Mouse (Mus musculus) embryonic facial prominence, embryonic 13.5 days (tissue): ENCODE measurements around the gene Ctf2. TPM values are rescaled to one million over a fixed set of nuclear protein-coding genes. Genes with fewer than 3 reads are reported as not detected.
"Not testable (repeated sequence)": the region's sequence is repeated elsewhere in the genome, so short reads cannot be mapped to it uniquely, and the experiment has no call there.

Source experiments
- ATAC-seq: fragments of 200-750 bp; cut with Nextera tagmentation; 2 replicates; pipeline ENCODE4 v1.8.0; 2017; ENCODE audit warnings: low read depth; ENCODE audit not compliant: insufficient number of reproducible peaks, insufficient read depth, low FRiP score, low TSS enrichment
- H3K27ac ChIP-seq: fragments of 300-500 bp; sonication (generic); 2 replicates; pipeline ENCODE4 v1.5.1; 2015; ENCODE audit warnings: moderate library complexity, mild to moderate bottlenecking, inconsistent platforms
- H3K27me3 ChIP-seq: fragments of 300-500 bp; sonication (generic); 2 replicates; pipeline ENCODE4 v1.6.1; 2015; ENCODE audit warnings: mild to moderate bottlenecking, inconsistent platforms
- H3K36me3 ChIP-seq: fragments of 300-500 bp; sonication (generic); 2 replicates; pipeline ENCODE4 v1.6.1; 2015; ENCODE audit warnings: mild to moderate bottlenecking, inconsistent platforms
- H3K4me1 ChIP-seq: fragments of 300-500 bp; sonication (generic); 2 replicates; pipeline ENCODE4 v1.6.1; 2015; ENCODE audit warnings: inconsistent platforms
- H3K4me2 ChIP-seq: fragments of 300-500 bp; sonication (generic); 2 replicates; pipeline ENCODE4 v1.6.1; 2015; ENCODE audit warnings: moderate library complexity, mild to moderate bottlenecking, inconsistent platforms
- H3K4me3 ChIP-seq: fragments of 300-500 bp; sonication (generic); 2 replicates; pipeline ENCODE4 v1.5.1; 2015; ENCODE audit warnings: mild to moderate bottlenecking, inconsistent platforms
- H3K9ac ChIP-seq: fragments of 300-500 bp; sonication (generic); 2 replicates; pipeline ENCODE4 v1.6.1; 2015; ENCODE audit warnings: mild to moderate bottlenecking, inconsistent platforms
- H3K9me3 ChIP-seq: fragments of 300-500 bp; sonication (generic); 2 replicates; pipeline ENCODE4 v1.6.1; 2016; ENCODE audit warnings: inconsistent platforms
- WGBS: fragments of 180-500 bp; shearing (Covaris S2); methylation state at CpG from one replicate; pipeline ENCODE4 v1.1.7; 2015; ENCODE audit warnings: mixed read lengths; 5-methylcytosine and 5-hydroxymethylcytosine counted together
- polyA plus RNA-seq: library from polyadenylated mRNA; unstranded; fragments of >200 nt; fragmentation: Nextera tagmentation; extraction: Ambion mirVana; gene quantifications from 2 replicates; pipeline ENCODE4 v1.2.1, GENCODE M21; 2015

Gene Ctf2
- polyA plus RNA-seq, 1 experiment from 2014 or later, result 0.60 TPM

DNA sequence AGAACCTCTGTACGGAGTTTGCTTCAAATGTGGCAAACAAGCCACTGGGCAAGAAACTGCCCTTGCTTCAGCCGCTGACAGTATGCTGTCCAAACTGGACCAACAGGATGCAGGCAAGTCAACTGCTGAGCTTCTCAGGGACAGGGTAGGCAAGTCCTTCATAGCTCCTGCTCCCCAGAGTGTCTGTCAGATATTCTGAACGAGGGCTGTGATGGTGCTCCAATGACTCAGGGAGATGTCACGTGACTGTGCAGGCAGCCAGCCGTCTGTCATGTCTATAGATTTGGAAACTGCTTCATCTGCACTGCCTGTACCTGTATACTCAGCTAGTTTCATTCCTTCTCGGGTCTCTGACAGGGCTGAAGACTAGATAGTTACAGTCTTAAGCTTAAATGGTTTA, 33.0 kb downstream of the Ctf2 start:
- Histone ChIP-seq H3K9me3 (no peaks in the 10 kb centered on the region), H3K4me1 (no peaks in the 10 kb centered on the region), H3K9ac (no peak overlapping the region), H3K4me2 (no peak overlapping the region), H3K27me3 (no peaks in the 10 kb centered on the region), H3K36me3 (peaks cover 61% of the 10 kb centered on the region), H3K4me3 (no peak overlapping the region), H3K27ac (no peak overlapping the region)
- 76% methylated on average over 6 of the region's 6 CpGs for WGBS
- ATAC-seq, result no peak

DNA sequence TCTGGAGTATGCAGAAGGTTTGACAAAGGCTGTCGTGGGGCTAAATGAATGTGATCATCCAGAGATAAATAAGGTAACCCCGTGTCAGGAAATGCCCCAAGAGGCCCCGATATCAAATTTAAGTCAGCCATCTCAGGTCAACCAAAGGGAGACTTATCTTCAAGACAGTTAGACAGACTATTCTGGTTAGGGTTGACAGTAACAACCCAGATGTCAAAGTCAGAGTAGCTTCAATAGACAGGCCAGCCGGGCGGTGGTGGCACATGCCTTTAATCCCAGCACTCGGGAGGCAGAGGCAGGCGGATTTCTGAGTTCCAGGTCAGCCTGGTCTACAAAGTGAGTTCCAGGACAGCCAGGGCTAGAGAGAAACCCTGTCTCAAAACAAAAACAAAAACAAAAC, 38.2 kb downstream of the Ctf2 start:
- not testable (repeated sequence) for H3K9ac ChIP-seq, H3K4me3 ChIP-seq, H3K27me3 ChIP-seq, ATAC-seq, H3K4me2 ChIP-seq, H3K27ac ChIP-seq, H3K9me3 ChIP-seq
- Histone ChIP-seq H3K36me3 (peaks cover 24% of the 10 kb centered on the region), H3K4me1 (peaks cover 16% of the 10 kb centered on the region)
- WGBS, result 86% methylated on average over 7 of the region's 7 CpGs

DNA sequence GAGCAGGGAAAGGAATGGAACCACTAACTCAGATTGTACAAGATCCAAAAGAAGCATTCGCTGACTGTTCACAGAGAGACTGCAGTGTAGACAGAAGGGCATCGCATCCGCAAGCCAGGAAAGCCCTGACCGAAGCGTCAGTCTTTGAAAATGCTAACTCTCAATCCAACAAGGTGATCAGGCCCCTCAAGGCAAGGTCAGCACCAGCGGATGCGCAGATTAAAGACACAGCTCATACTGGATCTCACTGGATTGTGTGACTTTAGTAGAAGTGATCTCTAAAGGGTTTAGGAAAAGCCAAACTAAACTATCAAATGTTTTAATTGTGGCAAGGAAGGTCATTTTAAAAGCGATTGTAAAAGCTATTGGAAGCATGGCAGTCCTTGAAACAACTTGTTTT, 38.7 kb downstream of the Ctf2 start:
- peaks cover 16% of the 10 kb centered on the region for H3K4me1 ChIP-seq
- H3K9me3 ChIP-seq, result no peaks in the 10 kb centered on the region
- no peak overlapping the region for H3K4me2 ChIP-seq
- ATAC-seq, result no peak
- H3K27me3 ChIP-seq, result no peaks in the 10 kb centered on the region
- H3K4me3 ChIP-seq, result no peak overlapping the region
- H3K9ac ChIP-seq, result no peak overlapping the region
- WGBS, result 89% methylated on average over 8 of the region's 8 CpGs
- H3K36me3 ChIP-seq, result peaks cover 24% of the 10 kb centered on the region
- H3K27ac ChIP-seq, result no peak overlapping the region

DNA sequence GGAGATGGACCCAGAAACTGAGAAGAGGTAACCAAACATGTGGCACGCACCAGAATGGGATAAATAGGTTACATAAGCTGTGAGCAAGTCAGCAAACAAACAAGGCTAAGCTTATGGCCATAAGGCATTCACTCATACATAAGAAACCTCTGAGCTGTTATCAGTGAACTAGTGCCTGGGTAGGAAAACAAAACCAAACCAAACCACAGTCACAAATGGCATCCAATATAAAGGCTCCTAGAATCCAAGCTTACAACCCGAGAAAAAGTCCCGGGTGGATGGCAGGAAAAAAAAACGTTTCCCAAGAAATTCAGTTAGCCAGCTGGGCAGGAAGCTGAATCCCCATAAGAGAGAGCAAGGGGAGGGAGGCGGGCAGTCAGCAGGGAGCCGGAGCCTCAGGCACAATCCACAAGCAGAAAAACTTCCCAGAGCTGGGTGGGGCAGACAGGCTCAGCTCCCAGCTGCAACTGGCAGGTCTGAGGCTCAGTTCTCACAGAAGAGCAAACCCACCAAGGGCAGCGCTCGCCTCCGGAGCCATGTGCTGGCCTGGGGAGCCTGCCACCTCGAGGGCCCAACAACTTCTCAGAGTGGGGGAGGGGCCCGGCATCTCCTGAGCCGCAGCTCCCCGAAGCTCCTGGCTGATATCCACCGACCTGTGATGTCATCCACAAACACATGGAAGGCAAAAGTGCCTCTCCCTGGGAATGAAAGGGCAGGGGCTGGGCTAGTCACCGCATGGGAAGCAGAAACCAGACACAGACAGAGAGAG, 40.6 kb downstream of the Ctf2 start:
- peak overlapping the region; percentile 30 for H3K4me3 ChIP-seq
- H3K4me2 ChIP-seq, result peak overlapping the region; percentile 58
- peak overlapping the region; percentile 92 for H3K27ac ChIP-seq
- ATAC-seq, result peak; percentile 69; the same call in 1 of the 2 replicates
- no peaks in the 10 kb centered on the region for H3K27me3 ChIP-seq
- peaks cover 16% of the 10 kb centered on the region for H3K4me1 ChIP-seq
- H3K9ac ChIP-seq, result peak overlapping the region; percentile 63
- no peaks in the 10 kb centered on the region for H3K9me3 ChIP-seq
- peaks cover 20% of the 10 kb centered on the region for H3K36me3 ChIP-seq
- WGBS, result 3% methylated on average over 15 of the region's 15 CpGs

DNA sequence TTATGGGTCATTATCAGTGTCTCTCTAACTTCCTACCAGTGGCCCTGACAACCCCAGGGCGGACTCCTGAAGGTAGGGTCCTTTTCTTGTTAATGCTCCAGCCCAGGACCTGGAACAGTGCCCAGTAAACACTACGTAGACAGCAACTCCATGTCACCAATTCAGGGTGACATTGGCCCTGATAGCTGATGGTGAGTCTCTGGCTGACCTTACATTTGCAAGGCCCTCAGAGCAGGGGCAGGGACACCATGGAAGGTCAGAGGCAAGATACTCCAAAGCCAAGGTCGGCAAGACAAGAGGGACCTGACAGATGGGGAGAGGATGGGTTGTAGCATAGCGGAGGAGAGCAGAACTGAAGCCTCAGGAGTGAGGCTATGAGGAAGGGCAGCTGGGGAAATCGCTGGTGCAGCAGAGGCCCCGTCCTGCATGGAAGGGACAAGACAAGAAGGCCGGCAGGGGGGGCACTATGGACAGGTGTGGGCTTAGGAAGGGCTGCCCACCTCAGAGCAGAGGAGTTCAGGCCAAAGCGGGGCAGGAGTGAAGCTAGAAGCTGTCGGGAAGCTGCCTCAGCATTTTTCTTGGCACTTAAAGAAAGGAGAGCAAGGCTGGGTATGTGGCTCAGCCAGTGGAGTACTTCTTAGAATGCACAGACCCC, 42.2 kb downstream of the Ctf2 start:
- no peak for ATAC-seq
- no peak overlapping the region for H3K27ac ChIP-seq
- no peaks in the 10 kb centered on the region for H3K27me3 ChIP-seq
- WGBS, result 70% methylated on average over 9 of the region's 9 CpGs
- no peaks in the 10 kb centered on the region for H3K9me3 ChIP-seq
- no peak overlapping the region for H3K4me2 ChIP-seq
- H3K36me3 ChIP-seq, result peaks cover 19% of the 10 kb centered on the region
- H3K4me3 ChIP-seq, result no peak overlapping the region
- H3K4me1 ChIP-seq, result peaks cover 16% of the 10 kb centered on the region
- H3K9ac ChIP-seq, result no peak overlapping the region; the same call in 1 of the 2 replicates

DNA sequence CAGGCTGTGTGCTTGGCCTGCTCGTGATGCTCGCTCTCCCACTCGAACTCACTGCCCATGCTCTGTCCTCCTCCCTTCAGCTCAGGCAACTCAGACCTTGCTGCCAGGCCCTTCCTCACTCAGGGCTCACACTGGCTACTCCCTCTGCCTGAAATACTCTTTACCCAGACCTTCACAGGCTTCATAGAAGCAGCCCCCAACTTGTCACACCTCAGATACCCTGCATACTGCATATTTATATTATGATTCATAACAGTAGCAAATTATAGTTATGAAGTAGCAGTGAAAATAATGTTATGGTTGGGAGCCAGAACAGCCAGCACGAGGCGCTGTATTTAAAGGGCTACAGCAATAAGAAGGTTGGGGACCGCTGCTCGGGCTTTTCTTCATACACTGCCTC, 43.0 kb downstream of the Ctf2 start:
- Histone ChIP-seq H3K4me3 (no peak overlapping the region), H3K27ac (no peak overlapping the region), H3K9ac (no peak overlapping the region), H3K36me3 (peaks cover 16% of the 10 kb centered on the region), H3K9me3 (no peaks in the 10 kb centered on the region), H3K27me3 (no peaks in the 10 kb centered on the region), H3K4me1 (peaks cover 16% of the 10 kb centered on the region), H3K4me2 (no peak overlapping the region)
- no peak for ATAC-seq
- 89% methylated on average over 7 of the region's 7 CpGs for WGBS

DNA sequence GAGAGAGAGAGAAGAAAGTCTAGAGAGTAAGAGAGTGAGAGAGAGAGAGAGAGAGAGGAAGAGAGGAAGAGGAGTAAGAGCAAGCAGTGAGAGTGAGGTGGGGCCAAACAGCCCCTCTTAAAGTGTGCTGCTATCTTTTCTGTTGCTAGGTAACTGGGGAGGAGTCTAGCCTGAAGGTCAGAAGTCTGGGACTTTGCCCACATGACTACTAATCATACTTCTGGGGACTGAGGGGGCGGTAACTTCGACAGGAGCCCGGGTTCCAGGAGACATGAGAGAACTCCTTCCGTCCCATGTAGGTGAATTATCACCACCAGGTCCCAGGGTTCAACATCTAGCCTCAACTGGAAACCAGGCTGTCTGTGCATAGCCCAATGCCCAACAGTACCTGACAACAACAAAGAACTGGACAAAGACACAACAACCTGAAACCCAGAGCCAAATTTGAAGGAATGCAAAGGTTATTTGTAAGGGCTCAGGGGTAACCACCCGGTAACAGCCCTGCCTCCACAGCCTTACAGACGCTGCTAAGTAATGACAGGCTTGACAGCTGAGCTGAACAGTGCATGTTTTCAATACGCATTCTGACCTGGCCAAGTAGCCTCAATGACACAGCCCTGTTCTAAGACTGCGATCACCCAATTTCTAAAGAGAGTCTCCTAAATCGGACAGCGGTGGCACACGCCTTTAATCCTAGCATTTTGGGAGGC, 45.1 kb downstream of the Ctf2 start:
- Histone ChIP-seq H3K4me2 (no peak overlapping the region), H3K27ac (no peak overlapping the region), H3K9me3 (no peaks in the 10 kb centered on the region), H3K4me3 (no peak overlapping the region), H3K4me1 (peaks cover 16% of the 10 kb centered on the region), H3K9ac (no peak overlapping the region), H3K27me3 (no peaks in the 10 kb centered on the region), H3K36me3 (peaks cover 12% of the 10 kb centered on the region)
- 72% methylated on average over 11 of the region's 11 CpGs for WGBS
- no peak for ATAC-seq

DNA sequence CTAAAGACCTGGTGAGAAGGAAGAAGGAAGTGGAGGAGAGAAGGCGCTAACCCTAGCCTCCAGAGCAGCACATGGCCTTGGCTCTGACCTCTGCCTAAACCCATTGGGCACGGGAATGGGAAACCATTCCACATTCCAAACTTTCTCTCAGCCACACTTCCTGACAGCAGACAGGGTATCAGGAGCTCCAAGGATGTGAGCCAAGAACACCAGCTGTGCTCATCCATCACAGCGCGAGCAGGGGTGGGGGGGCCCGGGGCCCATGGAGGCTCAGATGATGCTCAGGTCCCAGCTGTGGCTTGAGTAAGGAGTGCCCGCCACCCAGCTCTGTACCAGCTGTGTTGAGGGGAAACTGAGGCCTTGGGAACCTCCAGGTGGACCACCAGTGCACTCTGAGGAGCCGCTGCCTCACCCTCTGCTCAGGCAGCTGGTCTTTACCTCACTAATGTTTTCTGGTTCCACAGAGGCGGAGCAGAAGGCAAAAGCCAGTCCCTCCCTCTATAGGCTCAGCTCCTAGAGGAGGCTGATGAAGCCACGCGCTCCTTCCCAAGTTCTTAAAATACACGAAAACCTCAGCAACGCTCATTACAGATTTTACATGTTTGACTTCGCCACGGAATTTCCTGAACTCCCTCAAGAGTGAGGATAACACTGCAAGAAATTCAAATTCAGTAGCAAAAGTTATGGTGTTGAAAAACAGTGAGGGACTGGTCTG, 46.5 kb downstream of the Ctf2 start:
- no peaks in the 10 kb centered on the region for H3K27me3 ChIP-seq
- no peaks in the 10 kb centered on the region for H3K9me3 ChIP-seq
- 75% methylated on average over 14 of the region's 14 CpGs for WGBS
- H3K9ac ChIP-seq, result no peak overlapping the region
- peaks cover 19% of the 10 kb centered on the region for H3K36me3 ChIP-seq
- H3K4me1 ChIP-seq, result peaks cover 6% of the 10 kb centered on the region
- no peak overlapping the region for H3K27ac ChIP-seq
- no peak overlapping the region for H3K4me3 ChIP-seq
- ATAC-seq, result no peak
- H3K4me2 ChIP-seq, result no peak overlapping the region

DNA sequence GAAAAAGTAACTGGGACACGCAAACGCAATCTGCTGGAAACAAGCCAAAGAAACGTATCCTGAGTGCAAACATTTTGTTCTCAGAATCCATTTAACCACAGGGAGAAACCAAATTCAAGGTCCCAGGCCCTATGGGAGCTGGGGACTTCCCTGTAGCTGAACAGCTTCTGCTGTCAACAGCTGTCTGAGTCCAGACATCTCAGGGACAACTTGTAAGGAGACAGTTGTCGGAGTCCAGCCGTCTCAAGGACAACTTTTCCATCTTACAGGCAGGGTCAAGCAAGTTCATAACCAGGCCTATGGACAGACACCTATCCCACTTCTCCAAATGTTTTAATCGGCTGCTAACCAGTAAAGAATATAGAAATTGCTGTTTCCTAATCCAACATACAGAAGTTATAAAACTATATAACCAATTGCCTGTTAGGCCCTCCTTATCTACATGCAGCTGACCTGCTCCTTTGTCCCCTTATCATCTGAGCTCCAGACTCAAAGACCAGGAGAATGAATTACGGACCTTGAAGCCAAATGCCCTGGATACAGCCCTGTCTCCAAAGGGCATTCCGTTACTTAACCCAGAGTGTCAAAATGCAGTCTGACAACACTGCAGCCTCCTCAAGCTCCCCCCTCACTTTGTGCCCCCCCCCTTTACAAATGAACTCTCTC, 49.9 kb downstream of the Ctf2 start:
- Histone ChIP-seq H3K27ac (no peak overlapping the region), H3K9me3 (no peaks in the 10 kb centered on the region), H3K27me3 (no peaks in the 10 kb centered on the region), H3K4me1 (no peaks in the 10 kb centered on the region; the same call in 1 of the 2 replicates), H3K9ac (no peak overlapping the region), H3K36me3 (peaks cover 22% of the 10 kb centered on the region), H3K4me3 (no peak overlapping the region), H3K4me2 (no peak overlapping the region)
- WGBS, result 83% methylated on average over 8 of the region's 8 CpGs
- no peak for ATAC-seq

DNA sequence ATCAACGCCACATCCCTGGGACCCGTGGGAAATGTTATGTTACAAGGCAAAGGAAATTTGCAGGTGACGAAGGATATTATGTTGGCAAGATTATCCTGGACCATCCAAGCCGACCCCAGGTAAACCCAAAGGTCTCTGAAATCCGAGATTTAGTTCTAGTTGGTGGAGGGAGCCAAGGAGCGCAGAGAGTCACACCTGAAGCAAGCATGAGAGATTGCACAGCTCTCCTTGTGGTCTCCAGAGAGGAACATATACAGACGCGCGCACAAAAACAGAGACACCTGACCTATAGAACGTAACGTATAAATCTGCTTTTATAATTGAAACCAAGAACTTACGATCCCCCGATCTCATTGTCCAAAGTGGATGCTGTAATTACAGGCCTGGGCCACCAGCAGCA, 51.4 kb downstream of the Ctf2 start:
- H3K4me2 ChIP-seq, result no peak overlapping the region

DNA sequence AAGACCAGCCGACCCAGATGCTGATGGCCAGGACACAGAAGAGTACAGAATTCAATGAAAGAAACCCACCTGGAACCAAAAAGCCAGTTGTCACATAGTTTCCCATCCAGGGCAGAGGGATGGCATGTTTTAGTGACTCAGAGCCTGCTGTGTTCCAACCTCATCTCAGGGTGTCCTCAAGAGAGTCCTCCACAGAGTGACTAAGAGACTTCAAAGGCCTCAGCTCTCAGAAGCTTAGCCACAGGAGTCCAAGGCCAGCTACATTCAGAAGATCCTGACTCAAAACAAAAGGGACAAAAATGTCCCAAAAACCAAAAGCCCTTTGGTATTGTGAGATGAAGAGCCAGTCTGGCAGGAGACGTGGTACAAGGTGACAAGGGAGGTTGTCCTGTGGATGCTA, 53.2 kb downstream of the Ctf2 start:
- ATAC-seq, result no peak
- Histone ChIP-seq H3K4me2 (no peak overlapping the region), H3K4me1 (0 out of 2 replicates have a peak, but pooled peaks cover 3% of the 10 kb centered on the region), H3K27me3 (no peaks in the 10 kb centered on the region), H3K4me3 (no peak overlapping the region), H3K36me3 (peaks cover 23% of the 10 kb centered on the region), H3K9me3 (no peaks in the 10 kb centered on the region), H3K27ac (no peak overlapping the region), H3K9ac (no peak overlapping the region)
- 73% methylated on average over 2 of the region's 2 CpGs for WGBS

More for the DNA sequence above, 51.4 kb downstream of the Ctf2 start:
- Histone ChIP-seq H3K9ac (no peak overlapping the region), H3K4me1 (no peaks in the 10 kb centered on the region), H3K27ac (no peak overlapping the region), H3K9me3 (no peaks in the 10 kb centered on the region), H3K36me3 (peaks cover 27% of the 10 kb centered on the region), H3K27me3 (no peaks in the 10 kb centered on the region), H3K4me3 (no peak overlapping the region)
- 78% methylated on average over 13 of the region's 13 CpGs for WGBS
- ATAC-seq, result no peak
